Mouse (Mus musculus): ENCODE measurements around the gene Lepr.

The Lepr gene

GRCm38 (mm10) chr4:101717367-101718121 lies at the start of gene Lepr:
TSS of gene Lepr (plus strand) at chr4:101717404.
- peak; percentile 22 to 38 for DNase-seq

GRCm38 (mm10) chr4:101669161-101669560 lies 48.0 kb upstream of the Lepr start:
- DNase-seq = no peak

GRCm38 (mm10) chr4:101669811-101670210 lies 47.4 kb upstream of the Lepr start:
- no peak for DNase-seq

- no peak for DNase-seq
Measured at GRCm38 (mm10) chr4:101674790-101675189, 42.4 kb upstream of the Lepr start.

GRCm38 (mm10) chr4:101675726-101676125 lies 41.5 kb upstream of the Lepr start:
- DNase-seq = no peak

GRCm38 (mm10) chr4:101682620-101683019 lies 34.6 kb upstream of the Lepr start:
- no peak for DNase-seq

- no peak for DNase-seq
Measured at GRCm38 (mm10) chr4:101683086-101683485, 34.1 kb upstream of the Lepr start.

- no peak for DNase-seq
Measured at GRCm38 (mm10) chr4:101684821-101685220, 32.4 kb upstream of the Lepr start.

- DNase-seq = no peak
Measured at GRCm38 (mm10) chr4:101686227-101686810, 30.9 kb upstream of the Lepr start.

- DNase-seq = no peak
Measured at GRCm38 (mm10) chr4:101689241-101689640, 28.0 kb upstream of the Lepr start.

- DNase-seq = no peak
Measured at GRCm38 (mm10) chr4:101689645-101690044, 27.6 kb upstream of the Lepr start.

GRCm38 (mm10) chr4:101692892-101693291 lies 24.3 kb upstream of the Lepr start:
- DNase-seq = peak; percentile 26 to 35

- DNase-seq = no peak
Measured at GRCm38 (mm10) chr4:101694529-101694928, 22.7 kb upstream of the Lepr start.

- no peak for DNase-seq
Measured at GRCm38 (mm10) chr4:101697236-101697635, 20.0 kb upstream of the Lepr start.

- DNase-seq = peak; percentile 14 to 31
Measured at GRCm38 (mm10) chr4:101699423-101699822, 17.8 kb upstream of the Lepr start.

GRCm38 (mm10) chr4:101700892-101701640 lies 16.1 kb upstream of the Lepr start:
- no peak for DNase-seq

- no peak for DNase-seq
Measured at GRCm38 (mm10) chr4:101705325-101705724, 11.9 kb upstream of the Lepr start.

- no peak for DNase-seq
Measured at GRCm38 (mm10) chr4:101707234-101707633, 10.0 kb upstream of the Lepr start.

GRCm38 (mm10) chr4:101707953-101708352 lies 9.3 kb upstream of the Lepr start:
- DNase-seq = no peak

- no peak for DNase-seq
Measured at GRCm38 (mm10) chr4:101710361-101710760, 6.8 kb upstream of the Lepr start.

GRCm38 (mm10) chr4:101711100-101711499 lies 6.1 kb upstream of the Lepr start:
- DNase-seq = no peak

GRCm38 (mm10) chr4:101712563-101712962 lies 4.6 kb upstream of the Lepr start:
- DNase-seq = no peak

- DNase-seq = no peak
Measured at GRCm38 (mm10) chr4:101715302-101715701, 1.9 kb upstream of the Lepr start.

GRCm38 (mm10) chr4:101715805-101716204 lies 1.4 kb upstream of the Lepr start:
- DNase-seq = no peak
